Mouse (Mus musculus): ENCODE measurements around the gene BC025446.

DNA sequence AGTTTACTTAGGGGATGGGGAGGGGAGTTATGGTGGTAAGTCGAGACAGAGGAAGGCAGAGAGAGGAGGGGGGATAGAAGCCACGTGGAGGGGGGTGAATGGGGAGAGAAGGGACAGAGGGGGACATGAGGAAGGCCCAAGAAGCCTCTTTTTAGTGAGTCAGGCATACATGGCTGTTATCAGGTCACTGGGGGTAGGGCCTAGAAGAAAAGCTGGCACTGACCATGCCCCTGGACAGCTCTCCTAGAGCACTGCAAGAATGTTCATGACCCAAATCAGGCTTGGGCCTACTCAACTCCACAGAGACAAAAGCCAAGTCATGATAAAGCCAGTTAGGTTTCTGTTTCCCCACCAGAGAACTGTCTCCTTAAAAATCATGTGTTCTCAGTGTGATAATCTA lies 29.9 kb upstream of the BC025446 start:
- TF ChIP-seq POLR2A (IDR thresholded peaks at IDR 0.05; ENCODE audit: insufficient read depth, low read depth, low read length) (no peak), CTCF (IDR thresholded peaks at IDR 0.05; ENCODE audit: insufficient read depth, low read depth, low read length) (no peak)

Data from olfactory bulb, adult 2 months (tissue).